Mouse (Mus musculus): ENCODE data around the gene Gm11034. TPM values are rescaled to one million over a fixed set of nuclear protein-coding genes. Genes with fewer than 3 reads are reported as not detected.

Gm11034 gene
- not detected for total RNA-seq (2021)

GRCm38 (mm10) chr8:72213536-72213935 lies at the start of gene Gm11034:
Gene Gm11034, minus strand, starts transcription at chr8:72213636.
- intact Hi-C loops (cut with DNase I) = no loop called here

GRCm38 (mm10) chr8:72262756-72263155 lies 49.3 kb upstream of the Gm11034 start:
- DNase-seq (ENCODE audit: low spot score) = no peak
- intact Hi-C loops (cut with DNase I) = no loop called here

More at GRCm38 (mm10) chr8:72213536-72213935, at the start of gene Gm11034:
- DNase-seq (ENCODE audit: low spot score) = no peak

- intact Hi-C loops (cut with DNase I) = no loop called here
- DNase-seq (ENCODE audit: low spot score) = no peak
Measured at GRCm38 (mm10) chr8:72261872-72262271, 48.4 kb upstream of the Gm11034 start.

GRCm38 (mm10) chr8:72261431-72261830 lies 48.0 kb upstream of the Gm11034 start:
- no peak for DNase-seq (ENCODE audit: low spot score)
- intact Hi-C loops (cut with DNase I) = no loop called here

GRCm38 (mm10) chr8:72261019-72261418 lies 47.6 kb upstream of the Gm11034 start:
- DNase-seq (ENCODE audit: low spot score) = peak; percentile 45
- intact Hi-C loops (cut with DNase I) = no loop called here

- DNase-seq (ENCODE audit: low spot score) = no peak
- intact Hi-C loops (cut with DNase I) = loop anchor here (1.0 kb wide), 1 partner anchor 106 kb away; no protein-coding TSS in a partner anchor
Measured at GRCm38 (mm10) chr8:72260585-72260984, 47.1 kb upstream of the Gm11034 start.

DNA sequence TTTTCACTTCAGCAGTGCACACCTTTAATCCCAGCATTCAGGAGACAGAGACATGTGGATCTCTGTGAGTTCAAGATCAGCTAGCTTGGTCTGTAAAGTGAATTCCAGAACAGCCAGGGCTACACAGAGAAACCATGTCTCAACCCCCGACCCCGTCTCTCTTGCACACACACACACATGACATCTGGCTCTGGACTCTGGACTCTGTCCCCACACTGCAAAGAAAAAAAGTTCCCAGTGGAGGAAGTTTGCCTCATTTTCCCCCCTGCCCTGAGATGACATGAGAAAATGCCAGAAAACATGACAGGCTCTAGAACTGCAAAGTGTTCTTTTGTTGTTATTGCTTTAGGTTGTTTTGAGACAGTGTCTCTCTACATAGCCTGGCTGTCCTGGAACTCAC lies 46.4 kb upstream of the Gm11034 start:
- DNase-seq (ENCODE audit: low spot score) = no peak
- intact Hi-C loops (cut with DNase I) = loop anchor here (1.0 to 2.0 kb wide), 2 partner anchors 81 to 106 kb away; no protein-coding TSS in a partner anchor

DNA sequence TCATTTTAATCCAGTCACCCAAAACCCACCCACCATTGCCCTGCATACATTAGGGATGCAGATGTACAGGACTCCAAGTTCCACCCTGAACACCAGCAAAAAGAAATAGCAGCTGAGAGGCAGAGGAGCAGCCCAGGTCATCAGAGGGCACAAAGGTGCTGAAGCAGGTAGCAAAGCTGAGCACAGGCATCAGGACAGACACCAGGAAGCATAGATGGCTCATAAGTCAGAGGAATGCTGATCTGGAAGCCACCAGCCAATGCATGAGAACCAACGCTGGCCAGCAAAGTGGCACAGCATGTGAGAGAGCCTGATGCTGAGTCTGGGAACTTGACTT lies 44.4 kb upstream of the Gm11034 start:
- intact Hi-C loops (cut with DNase I) = loop anchor here (2.0 kb wide), 1 partner anchor 79 kb away; no protein-coding TSS in a partner anchor
- DNase-seq (ENCODE audit: low spot score) = no peak

- DNase-seq (ENCODE audit: low spot score) = no peak
- intact Hi-C loops (cut with DNase I) = no loop called here
Measured at GRCm38 (mm10) chr8:72257171-72257901, 43.9 kb upstream of the Gm11034 start.

DNA sequence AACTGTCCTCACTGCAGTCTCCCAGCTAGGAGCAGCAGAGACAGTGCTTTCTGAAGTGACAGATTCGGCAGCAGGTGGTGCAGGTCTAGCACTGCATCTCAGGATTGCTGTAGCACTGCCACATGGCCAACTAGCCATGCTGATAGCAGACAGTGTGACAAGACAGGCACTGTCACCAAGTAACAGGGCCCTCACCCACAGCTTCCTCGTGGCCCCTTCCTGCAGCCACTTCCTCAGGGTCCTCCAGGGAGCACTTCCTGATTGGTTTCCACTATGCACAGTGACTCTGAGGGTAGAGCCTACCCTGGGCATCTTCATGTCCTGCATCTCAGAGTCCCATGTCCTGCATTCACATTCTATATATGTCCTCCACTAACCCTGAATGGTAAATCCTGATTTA lies 31.2 kb upstream of the Gm11034 start:
- DNase-seq (ENCODE audit: low spot score) = no peak
- intact Hi-C loops (cut with DNase I) = loop anchor here (5.0 to 10.0 kb wide), 2 partner anchors 67 to 230 kb away; partner anchors contain the start of gene Cherp

GRCm38 (mm10) chr8:72242226-72242625 lies 28.8 kb upstream of the Gm11034 start:
- DNase-seq (ENCODE audit: low spot score) = no peak
- intact Hi-C loops (cut with DNase I) = loop anchor here (5.0 to 10.0 kb wide), 2 partner anchors 65 to 233 kb away; partner anchors contain the start of gene Cherp

DNA sequence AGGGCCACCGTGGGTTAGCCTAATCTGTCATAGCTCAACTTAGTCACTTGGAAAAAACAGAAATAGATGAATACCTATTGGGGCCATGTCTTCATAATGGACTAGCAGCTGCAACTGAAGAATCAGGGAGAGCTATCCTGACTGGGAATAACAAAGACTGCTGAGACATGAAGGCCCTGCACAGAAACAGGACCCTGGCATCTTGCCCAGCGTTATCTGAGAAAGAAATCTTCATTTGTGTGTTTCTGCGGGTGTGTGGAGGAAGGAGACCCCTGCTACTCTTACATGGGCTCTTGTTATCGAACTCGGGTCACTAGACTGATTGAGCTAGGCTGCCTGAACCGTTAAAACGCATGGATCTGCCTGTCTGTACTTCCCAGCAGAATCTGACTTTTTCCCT lies 27.5 kb upstream of the Gm11034 start:
- intact Hi-C loops (cut with DNase I) = loop anchor here (5.0 to 10.0 kb wide), 2 partner anchors 64 to 234 kb away; partner anchors contain the start of gene Cherp
- DNase-seq (ENCODE audit: low spot score) = no peak

DNA sequence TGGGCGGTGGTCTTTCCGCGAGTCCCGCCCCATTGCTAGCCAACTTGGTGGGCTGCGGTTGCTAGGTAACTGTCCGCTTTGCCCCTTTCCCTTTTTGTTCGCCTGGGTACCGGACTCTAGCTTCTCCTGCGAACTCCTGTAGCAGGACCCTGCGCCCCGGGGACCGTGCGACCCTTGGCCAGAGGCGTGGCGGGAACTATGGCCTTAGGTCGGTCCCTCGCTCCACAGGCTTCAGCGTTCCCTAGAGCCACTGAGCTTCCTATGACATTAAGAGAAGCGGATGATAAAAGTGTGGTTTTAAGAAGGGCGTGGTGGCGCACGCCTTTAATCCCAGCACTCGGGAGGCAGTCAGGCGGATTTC lies 26.9 kb upstream of the Gm11034 start:
- intact Hi-C loops (cut with DNase I) = loop anchor here (5.0 to 10.0 kb wide), 2 partner anchors 63 to 234 kb away; partner anchors contain the start of gene Cherp

GRCm38 (mm10) chr8:72239499-72240402 lies 26.3 kb upstream of the Gm11034 start, which contains the start of gene Ap1m1:
Gene Ap1m1, plus strand, starts transcription at chr8:72240018.
- intact Hi-C loops (cut with DNase I) = loop anchor here (5.0 to 10.0 kb wide), 2 partner anchors 62 to 235 kb away; partner anchors contain the start of gene Cherp
- DNase-seq (ENCODE audit: low spot score) = peak; percentile 97

More for the DNA sequence above, 26.9 kb upstream of the Gm11034 start:
- no peak for DNase-seq (ENCODE audit: low spot score)

DNA sequence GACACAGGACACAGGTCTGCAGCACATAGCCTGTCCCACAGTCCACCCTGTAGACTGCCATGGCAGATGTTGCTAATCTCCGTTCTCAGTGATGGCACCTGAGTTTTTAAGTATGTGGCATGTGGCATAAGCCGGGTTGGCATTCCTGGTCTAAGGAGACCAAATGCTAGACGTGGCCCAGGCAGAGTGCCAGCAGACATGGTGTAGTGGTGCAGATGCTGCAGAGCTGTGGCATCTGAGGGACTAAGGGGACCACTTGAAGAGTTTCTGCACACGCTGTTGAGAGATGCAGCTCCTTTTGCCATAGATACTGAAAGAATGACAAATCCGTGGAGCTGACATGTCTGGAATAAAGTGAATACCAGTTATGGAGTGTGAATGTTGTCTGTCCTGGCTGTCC lies 9.2 kb upstream of the Gm11034 start:
- intact Hi-C loops (cut with DNase I) = no loop called here
- no peak for DNase-seq (ENCODE audit: low spot score)

- intact Hi-C loops (cut with DNase I) = no loop called here
- DNase-seq (ENCODE audit: low spot score) = no peak
Measured at GRCm38 (mm10) chr8:72220758-72221157, 7.3 kb upstream of the Gm11034 start.

DNA sequence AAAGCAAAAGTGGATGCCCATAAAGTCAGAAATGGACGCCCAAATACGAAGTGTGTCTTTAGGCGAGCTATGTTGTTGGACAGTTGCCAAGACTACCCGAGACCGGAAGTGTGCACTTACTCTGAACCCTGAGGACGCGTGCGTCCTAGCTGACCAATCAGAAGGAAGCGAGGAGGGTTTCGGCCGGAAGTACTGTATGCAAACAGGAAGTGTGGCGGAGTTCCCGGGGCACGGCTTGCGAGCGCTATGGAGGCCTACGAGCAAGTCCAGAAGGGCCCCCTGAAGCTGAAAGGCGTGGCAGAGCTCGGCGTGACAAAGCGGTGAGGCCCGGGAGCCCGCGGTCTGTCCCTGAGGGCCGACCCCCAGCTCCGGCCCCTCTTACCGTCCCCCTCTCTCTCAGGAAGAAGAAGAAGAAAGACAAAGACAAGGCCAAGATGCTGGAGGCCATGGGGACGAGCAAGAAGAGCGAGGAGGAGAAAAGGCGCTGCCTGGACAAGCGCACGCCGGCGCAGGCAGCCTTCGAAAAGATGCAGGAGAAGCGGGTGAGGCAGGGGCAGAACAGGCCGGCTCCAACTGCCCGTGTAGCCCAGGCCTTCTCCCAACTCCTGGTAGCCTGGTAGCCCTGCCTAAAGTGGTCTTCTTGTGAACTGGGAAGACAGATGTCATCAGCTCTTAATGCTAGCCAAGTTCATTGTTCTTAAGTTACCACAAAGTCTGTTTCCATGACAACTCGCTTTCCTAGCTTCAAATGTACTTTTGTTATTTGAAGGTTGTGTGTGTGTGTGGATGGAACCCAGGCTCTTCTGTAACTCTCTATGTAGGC lies 6.3 kb upstream of the Gm11034 start, which contains the start of gene Fam32a:
Fam32a (plus strand) TSS at position 190 of the 823 bp plus-strand sequence.
- intact Hi-C loops (cut with DNase I) = loop anchor here (5.0 kb wide), 1 partner anchor 42 kb away; no protein-coding TSS in a partner anchor
- peak; percentile 79 for DNase-seq (ENCODE audit: low spot score)

DNA sequence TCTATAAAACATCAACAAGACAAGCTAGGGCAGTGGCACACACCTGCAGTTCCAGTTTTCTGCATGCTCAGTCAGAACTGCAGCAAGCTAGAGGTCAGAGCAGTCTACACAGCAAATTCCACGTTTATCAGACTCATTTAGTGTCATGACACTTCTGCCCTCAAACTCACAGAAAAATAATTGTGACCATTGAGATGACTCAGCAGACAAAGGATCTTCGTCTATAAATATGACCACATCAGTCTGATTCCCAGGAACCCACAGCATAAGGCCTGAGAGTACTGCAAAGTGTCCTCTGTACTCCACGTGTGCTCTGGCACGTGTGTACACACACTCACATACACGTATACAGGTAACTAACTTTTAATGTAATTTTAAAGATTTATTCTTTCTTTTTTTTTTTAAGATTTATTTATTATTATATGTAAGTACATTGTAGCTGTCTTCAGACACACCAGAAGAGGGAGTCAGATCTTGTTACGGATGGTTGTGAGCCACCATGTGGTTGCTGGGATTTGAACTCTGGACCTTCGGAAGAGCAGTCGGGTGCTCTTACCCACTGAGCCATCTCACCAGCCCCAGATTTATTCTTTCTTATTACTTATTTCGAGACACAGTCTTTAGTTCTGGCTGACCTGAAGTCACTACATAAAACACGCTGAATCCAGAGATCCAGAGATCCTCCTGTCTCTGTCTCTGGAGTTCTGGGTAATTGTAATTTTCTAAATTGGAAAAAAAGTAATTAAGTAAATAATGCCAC lies 5.5 kb upstream of the Gm11034 start:
- no peak for DNase-seq (ENCODE audit: low spot score)
- intact Hi-C loops (cut with DNase I) = loop anchor here (5.0 kb wide), 1 partner anchor 42 kb away; no protein-coding TSS in a partner anchor

DNA sequence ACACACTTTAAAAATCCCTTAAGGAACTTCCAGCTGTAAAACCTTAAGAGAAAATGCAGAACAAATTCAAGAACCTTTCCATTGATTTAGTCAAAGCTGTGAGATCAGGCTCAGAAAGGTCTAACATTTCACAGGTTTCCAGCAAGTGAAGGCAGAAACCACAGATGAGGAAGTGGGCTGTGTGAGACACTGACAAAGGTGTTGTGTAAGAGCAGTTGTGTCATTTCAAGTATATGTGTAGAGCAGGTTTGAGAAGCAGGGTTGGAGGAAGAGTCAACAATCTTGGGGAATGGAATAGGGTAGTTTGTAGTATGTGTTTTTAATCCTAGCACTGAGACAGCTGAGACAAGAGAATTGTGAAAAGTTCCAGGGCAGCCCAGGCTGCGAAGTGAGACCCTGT lies 2.4 kb upstream of the Gm11034 start:
- no peak for DNase-seq (ENCODE audit: low spot score)
- intact Hi-C loops (cut with DNase I) = loop anchor here (5.0 kb wide), 1 partner anchor 39 kb away; no protein-coding TSS in a partner anchor
